Mouse (Mus musculus): ENCODE data around the gene Pptc7.

Pptc7 gene

DNA sequence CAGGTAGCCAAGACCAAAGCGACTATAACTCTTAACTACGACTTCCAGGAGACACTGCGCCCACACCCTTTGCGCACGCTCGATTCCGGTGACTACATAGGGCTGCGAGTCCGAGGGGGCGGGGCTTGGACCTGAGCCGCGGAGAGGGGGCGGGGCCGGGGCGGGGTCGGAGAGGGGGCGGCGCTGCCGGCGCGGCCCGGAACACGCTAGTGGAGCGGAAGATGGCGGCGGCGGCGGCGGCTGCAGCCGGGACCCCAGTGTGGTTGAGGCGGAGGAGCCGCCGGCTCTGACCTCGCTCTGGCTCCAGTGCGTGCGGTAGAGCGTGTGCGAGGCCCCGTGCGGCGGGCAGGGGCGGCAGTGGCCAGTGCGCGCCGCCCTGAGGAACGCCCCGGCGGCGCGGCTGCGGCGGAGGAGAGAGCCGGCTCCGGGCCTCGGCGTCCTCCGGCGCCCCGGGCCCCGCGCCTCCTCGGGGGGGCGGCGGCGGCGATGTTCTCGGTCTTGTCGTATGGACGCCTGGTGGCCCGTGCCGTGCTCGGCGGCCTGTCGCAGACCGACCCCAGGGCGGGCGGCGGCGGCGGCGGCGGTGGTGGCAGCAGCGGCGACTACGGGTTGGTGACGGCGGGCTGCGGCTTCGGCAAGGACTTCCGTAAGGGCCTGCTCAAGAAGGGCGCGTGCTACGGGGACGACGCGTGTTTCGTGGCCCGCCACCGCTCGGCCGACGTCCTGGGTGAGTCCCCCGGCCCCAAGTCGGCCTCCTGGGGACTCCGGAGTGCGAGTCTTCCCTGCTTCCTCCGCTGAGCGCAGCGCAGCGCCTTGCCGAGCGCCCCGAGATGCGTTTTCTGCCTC, at the start of gene Pptc7:
Pptc7 (plus strand) TSS at position 183 of the 846 bp plus-strand sequence.
- in situ Hi-C loops (cut with MboI; ENCODE audit: low sequenced_read_pairs): no loop called here

DNA sequence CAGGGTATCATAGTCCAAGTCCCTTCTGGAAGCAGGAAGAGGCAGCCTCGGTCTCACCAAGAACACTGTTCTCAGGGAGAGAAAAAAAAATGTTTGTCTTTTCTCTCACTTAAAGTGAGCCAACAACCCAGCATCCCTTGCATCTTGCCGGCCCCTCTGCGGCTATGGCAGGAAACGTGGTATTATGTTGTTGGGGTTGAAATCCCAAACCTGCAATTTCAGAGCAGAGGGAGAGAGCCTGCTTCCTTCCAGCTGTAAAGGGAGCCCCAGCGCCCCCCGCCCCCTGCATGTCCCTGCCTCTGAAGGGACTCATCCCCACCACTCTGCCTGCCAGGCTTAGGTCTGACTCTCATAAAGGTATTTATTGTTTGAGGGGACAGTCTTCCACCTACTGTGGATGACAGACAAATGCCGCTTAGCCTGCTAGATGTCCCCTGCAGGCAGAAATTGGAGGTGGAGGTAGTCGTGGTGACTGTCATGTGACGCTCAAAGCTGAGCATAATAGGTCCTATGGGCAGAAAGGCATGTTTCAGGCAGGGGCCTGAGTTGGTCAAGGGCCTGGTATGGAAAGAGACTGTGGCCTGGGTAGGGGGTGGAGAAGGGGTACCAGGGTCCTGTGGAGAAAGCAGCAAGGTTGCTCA, 48.8 kb upstream of the Pptc7 start:
- in situ Hi-C loops (cut with MboI; ENCODE audit: low sequenced_read_pairs): no loop called here

DNA sequence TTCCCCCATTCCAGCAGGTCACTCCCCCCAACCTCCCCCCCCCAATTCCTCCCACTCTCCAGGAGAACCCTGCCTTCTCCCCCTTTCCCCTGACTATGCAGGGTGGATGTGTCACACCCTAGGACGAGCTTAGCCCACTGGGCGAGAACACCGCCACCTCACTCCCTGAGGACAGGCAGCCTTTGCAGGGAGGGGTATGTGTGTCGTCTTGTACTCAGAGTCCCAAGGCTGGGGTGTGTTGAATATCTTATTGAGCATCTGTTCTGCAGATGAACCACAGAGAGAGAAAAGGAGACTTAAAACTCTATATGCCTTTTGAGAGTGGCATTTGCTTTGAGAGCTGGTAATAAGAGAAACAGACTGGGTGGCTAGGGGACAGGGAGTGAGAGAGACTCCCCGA, 47.0 kb upstream of the Pptc7 start:
- in situ Hi-C loops (cut with MboI; ENCODE audit: low sequenced_read_pairs): no loop called here

DNA sequence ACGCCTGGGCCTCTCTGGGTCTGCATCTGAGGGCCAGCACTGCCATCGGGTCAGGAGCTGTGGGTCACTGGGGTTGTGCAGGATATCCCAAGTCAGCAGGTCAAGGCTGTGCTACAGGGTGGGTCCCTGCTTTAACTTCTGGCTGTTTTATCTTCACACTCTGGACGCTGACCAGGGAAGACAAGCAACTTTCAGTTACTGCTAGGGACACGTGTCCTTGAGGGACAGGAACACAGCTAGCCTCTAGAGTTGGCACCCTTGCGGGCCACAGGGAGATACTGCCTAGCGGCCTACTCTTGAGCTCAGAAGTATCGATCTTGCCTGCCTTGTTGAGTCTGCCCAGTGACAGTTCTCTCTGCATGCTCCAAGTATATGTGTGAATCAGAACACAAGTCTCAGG, 44.5 kb upstream of the Pptc7 start:
- in situ Hi-C loops (cut with MboI; ENCODE audit: low sequenced_read_pairs): no loop called here

DNA sequence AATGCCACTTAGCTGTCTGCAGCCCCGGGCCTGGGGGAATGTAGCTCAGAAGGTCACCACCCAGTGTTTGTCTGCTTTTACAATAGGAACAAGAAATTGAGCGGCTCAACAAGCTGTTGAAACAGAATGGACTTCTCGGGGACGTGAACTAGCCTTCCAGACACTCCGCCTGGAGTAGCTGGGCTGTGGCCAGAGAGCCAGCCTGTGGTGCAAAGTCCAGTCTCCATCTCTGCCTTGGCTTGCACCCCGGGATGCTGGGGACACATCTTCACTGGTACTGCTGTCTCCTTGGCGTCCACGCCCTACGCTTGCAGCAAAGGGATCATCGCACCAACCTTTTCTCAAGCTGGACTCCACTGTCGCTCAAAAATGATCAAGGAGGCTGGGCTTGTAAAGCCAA, 43.6 kb upstream of the Pptc7 start:
- in situ Hi-C loops (cut with MboI; ENCODE audit: low sequenced_read_pairs): no loop called here

DNA sequence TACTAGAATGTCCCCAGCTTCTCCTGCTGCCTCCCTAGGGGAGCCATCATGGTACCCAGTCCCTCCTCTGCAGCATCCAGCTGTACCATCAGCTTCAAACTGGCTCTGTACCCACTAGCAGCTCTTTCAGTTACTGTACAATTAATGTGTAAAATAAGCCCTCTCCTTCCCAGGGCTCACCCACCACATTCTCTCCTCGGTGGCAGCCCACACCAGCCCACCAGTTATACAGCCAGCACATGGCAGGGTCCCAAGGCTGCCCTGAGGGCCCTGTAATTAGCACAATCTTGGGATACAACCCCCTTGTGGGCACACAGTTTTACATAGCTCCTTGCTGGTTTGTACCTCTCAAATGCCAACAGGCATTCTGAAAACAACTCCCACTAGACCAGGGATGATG, 43.2 kb upstream of the Pptc7 start:
- in situ Hi-C loops (cut with MboI; ENCODE audit: low sequenced_read_pairs): no loop called here

DNA sequence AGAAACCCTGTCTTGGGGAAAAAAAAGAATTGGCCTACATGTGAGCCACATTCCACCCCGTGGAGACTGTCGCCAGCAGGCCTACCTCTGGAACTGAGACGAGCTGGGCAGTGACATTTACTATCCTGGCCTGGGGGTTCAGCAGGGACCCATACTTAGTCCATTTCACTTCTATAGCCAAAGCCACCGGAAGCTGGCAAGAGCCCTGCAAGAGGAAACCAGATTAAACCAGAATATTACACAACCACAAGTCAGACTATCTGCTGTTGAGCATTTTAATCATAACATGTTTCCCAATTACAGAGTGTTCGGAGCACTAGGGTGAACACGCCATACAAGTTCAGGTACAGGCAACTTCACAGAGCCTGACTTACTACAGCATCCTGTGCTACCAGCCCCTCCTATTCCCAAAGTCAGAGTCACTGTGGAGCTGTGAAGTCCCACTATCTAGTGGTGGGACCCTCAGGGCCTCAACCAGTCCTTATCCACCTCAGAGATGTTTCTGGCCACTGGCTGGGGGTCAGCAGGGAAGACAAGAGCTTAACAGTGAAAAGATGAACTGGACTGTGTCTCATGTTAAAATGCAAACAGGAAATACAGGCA, 41.5 kb upstream of the Pptc7 start:
- in situ Hi-C loops (cut with MboI; ENCODE audit: low sequenced_read_pairs): no loop called here

DNA sequence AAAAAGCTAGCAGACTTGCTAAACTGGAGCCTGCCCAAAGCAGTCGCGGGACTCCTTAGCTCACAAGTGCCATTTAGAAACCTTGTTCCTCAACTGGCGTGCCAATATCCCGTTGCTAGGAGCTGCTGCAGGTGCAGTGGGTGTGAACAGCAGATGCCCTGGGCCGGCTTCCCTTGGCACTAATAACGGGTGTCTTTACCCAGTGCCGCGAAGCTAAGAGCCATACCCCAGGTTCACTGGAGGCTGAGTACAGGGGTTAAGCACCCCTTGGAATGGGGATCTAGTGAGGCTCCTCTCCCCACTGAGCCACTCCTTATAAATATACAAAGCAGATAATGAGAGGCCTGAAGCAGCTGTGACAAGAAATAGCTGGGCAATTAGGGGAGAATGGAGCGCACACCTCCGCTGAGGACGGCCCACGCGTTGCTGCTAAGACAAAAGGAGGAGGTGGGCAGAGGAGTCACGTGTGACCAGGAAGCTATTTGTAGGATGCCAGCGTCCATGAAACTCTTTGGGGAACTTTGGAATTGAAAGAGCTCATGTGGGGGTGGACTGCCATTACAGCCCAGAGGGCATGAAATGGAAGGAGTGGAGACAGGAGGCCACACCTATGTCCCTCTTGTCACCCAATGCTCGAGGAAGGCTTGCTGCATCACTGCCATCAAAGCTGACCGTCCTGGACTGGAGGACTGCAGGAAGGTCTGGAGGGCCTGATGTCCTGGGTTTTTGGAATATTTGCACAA, 40.2 kb upstream of the Pptc7 start:
- in situ Hi-C loops (cut with MboI; ENCODE audit: low sequenced_read_pairs): no loop called here

DNA sequence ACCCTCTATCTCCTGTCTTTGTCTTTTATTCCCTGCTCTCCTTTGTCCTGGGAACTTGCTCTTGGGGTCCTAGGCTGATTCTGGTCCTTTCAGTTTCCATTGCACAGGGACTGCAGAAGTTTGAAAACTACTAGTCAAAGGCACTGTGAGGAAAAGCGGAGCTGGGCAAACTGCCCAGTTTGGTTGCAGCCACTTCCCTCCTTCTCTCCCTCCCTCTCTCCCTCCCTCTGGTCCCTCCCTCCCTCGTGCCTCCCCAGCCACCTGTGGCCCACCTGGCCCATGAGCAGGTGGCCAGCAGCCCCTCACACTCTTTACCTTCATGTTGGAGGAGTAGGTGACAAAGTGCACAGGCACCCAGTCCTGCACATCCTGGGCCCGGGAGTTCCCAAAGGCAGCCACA, 39.0 kb upstream of the Pptc7 start:
- in situ Hi-C loops (cut with MboI; ENCODE audit: low sequenced_read_pairs): no loop called here

DNA sequence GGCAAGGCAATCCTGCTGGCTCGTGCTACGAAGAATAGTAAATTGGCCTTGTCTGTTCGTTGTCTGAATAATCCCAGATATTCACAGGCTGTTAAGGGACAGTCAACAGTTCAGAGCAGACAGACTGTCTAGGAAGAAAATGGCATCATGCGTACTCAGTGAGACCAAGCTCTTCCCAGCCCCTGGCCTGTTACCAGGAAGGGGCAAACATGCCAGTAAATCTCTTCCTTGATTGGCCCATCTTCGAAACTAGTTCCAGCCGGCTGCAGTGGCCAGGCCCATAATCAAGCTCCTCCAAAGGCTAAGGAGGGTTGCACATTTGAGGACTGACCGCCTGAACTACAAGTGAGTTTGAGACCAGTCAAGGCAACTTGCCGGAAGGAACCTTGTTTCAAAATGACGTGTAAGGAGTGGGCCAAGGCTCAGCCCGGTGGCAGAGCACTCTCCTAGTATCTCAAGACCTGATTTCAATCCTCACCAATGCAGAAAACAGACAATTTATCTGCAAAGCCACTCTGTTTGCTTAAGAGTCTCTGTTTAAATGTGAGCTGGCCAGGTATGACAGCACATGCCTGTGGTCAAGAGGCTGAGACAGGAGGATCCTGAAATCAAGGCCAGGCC, 37.5 kb upstream of the Pptc7 start:
- in situ Hi-C loops (cut with MboI; ENCODE audit: low sequenced_read_pairs): no loop called here

DNA sequence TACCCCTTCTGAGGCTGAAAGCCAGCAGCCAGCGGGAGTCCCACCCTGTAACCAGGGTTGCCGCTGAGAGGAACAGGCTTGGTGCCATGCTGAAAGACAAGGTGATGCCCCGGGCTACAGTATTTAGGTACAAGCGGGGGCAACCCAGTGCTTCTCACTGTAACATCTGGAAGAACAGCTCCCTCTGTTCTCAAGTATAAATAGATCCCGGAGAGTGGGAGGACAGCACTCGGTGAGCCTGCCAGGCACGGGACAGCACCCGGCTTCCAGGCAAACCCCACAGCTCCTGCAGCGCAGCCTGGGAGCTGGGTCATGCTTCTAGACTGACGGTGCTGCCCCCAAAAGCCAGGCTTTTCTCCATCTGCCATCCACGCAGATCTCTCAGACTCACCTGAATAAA, 36.6 kb upstream of the Pptc7 start:
- in situ Hi-C loops (cut with MboI; ENCODE audit: low sequenced_read_pairs): no loop called here

DNA sequence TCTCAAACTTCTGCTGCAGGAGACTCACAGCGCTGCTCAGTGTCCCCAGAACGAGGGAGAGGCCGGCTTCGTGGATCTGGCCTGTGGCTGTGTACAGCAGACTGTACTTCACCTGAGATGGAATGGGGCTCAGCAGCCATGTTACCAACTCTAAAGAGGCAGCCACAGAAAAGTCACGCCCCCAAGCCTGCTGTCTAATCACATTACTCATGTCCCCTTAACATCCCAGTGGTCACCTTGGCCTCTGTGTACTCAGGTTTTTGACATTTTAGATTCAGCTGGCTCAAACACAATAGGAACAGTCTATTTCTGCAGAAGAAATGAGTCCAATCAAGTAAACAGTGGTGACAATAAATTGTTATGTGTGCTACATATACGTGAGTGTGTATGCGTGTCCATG, 36.2 kb upstream of the Pptc7 start:
- in situ Hi-C loops (cut with MboI; ENCODE audit: low sequenced_read_pairs): no loop called here

DNA sequence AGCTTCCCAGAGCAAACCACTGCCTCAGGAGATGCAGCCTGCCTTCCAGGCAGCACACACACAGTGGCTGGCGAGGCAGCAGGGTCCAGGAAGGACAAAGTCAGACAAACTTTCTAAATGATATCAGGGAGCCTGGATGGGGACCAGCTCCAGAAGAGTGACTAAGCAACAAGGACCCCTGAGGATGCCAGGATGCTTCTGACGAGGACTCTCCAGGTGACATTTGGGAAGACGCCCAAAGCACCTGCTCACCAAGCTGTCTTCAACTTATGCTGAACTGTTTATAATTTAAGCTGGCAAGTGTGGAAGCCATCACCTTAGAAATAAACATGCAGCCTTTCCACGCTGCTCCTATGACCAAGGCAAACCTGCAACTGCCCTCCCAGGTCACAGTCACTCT, 34.9 kb upstream of the Pptc7 start:
- in situ Hi-C loops (cut with MboI; ENCODE audit: low sequenced_read_pairs): no loop called here

DNA sequence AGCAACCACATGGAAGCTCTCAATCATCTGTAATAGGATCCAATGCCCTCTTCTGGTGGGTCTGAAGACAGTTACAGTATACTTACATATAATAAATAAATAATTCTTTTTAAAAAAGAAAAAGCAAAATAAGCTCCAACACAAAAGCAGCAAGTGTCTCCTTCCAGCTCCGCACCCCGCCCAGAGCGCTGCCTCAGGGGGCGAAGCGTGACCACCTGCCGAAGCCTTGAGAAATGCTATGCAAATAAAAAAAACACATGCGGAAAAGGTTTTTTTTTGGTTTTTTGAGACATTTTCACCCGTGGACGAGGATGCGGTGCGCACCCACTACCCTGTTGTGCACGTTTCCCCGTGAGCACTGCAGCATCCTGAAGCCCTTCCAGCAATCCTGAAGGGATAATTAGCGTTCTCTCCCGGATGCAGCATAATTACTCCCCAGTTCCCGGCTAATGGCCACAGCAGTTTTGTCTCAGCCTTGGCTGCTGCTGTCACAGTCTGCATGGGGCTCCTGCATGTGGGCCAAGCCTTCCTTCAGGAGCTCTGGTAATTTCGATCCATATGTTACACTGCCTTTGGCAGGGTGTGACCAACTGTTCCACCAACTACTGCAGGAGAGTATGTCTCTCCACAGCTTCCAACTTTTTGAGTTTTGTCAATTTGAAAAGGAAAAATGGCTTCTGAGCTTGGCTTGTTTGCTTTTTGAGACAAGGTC, 32.1 kb upstream of the Pptc7 start:
- in situ Hi-C loops (cut with MboI; ENCODE audit: low sequenced_read_pairs): no loop called here

DNA sequence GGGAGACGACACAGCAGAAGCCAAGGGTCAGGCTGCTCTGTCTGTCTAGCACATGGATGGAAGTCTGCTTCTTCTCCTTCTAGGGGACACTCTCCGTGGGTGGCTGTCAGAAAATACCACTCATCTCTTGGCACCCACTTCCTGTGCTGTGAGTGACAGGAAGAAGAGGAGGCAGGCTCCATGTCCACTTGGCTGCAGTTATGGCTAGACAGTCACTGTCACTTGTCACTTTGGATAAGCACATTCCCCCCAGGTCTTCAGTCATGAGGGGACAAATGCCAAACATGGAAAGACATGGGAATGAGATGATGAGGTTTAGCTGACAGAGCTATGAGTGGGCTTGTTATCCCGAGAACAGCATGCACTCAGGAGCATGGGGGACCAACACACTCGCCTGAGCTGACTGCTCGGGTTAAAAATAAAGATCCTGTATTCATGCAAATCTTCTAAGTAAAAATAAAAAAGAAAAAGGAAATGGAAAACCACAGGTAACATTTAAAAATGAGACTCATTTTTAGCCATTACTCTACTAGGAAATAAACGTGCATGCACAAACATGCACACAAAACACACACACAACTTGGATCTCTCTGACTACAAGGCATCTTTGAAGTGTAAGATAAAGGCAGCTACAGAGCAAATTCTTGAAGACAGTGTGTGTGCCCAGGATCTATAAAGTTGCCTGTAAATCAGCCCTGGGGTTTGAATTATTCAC, 26.0 kb upstream of the Pptc7 start:
- in situ Hi-C loops (cut with MboI; ENCODE audit: low sequenced_read_pairs): no loop called here

DNA sequence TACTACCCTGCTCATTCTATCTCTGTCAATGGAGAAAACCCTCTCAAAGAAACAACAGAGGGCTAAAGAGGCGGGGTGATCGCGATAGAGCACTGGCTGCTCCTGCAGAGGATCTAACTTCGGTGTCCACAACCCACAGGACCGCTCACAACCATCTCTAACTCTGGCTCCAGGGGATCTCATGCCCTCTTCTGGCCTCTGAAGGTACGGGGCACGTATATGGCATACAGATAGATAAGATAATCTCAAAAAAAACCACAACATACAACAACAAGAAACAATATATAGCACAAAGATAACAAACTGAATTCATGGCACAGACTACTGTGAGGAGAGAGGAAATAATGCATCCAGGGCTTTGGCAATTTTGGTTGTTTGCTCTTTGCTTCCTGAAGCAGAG, 22.1 kb upstream of the Pptc7 start:
- in situ Hi-C loops (cut with MboI; ENCODE audit: low sequenced_read_pairs): no loop called here

DNA sequence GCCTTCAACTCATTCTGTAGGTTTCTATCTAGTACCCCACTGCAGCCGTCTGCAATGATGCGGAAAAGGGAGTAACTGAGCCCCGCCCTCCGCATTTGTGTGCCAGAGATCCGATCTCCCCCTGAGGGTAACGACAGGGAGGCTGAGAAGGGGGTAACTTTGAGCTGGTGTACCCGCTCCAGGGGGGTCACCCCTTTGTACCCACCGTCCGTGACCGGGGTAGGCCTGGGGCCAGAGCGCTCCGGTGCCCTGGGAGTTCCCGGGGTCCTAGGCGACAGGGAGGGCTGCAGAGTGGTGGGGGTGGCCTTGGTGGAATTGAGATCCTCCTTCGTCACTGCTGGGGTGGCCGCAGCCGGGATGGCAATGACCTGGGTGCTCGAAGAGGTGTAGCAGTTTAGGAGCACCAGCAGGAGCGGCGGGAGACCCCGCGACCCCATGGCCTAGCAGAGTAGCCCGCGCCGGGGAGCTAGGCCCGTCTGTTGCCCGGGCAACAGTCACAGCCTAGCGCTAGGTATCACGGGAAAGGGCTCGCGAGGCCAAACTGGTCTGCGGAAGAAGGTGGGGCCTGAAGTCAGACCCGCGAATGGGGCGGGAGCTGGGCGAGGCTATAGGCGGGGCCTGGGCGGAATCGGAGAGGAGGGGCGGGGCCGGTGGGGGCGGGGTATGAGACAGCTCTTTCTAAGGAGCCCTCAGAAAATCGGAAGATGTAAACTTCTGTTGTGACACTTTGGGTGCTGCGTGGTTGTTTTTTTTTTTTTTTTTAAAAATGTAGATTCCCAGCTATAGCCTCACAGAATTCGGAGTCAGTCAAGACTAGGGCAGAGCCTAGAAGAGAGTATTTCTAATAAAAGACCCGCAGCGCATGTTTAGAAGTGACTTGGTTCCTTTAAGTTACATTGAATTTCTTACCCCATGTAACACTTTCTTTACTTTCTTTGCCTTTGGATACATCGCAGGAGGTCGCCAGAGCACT, 19.9 kb upstream of the Pptc7 start, which contains the start of gene Tctn1:
Tctn1 (minus strand) TSS at position 528 of the 973 bp plus-strand sequence.
- in situ Hi-C loops (cut with MboI; ENCODE audit: low sequenced_read_pairs): no loop called here

DNA sequence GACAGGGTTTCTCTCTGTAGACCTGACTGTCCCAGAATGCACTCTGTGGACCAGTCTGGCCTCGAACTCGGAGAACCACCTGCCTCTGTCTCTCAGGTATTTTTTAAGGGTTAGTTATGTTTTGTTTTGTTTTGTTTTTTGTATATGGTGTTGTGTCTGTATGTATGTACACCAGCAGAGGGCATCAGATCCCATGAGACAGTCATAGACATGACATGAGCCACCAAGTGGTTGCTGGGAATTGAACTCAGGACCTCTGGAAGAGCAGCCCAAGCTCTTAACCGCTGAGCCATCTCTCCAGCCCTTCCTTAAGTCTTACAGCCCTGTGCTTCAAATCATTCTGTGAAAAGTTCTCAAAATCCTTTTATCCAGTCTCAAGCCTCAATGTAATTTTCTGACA, 19.0 kb upstream of the Pptc7 start:
- in situ Hi-C loops (cut with MboI; ENCODE audit: low sequenced_read_pairs): no loop called here

DNA sequence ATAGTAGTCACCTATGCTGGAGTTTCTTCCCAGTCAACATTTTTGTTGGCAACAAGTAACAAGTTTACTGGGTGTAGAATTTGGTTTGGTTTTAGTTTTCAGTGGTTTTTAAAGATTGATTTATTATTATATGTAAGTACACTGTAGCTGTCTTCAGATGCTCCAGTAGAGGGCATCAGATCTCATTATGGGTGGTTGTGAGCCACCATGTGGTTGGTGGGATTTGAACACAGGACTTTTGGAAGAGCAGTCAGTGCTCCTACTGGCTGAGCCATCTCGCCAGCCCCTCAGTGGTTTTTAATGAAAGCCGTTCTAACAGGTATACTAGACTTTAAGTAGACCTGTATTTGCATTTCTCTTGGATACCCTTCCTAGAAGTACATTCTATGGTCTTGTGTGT, 18.2 kb upstream of the Pptc7 start:
- in situ Hi-C loops (cut with MboI; ENCODE audit: low sequenced_read_pairs): no loop called here

Measured in CH12F3 (cell line).